Mouse (Mus musculus) lung, adult 18-20 months (tissue): ENCODE measurements around the gene Ppp4r1.
A peak's percentile ranks its signal among the peaks of the same experiment; 100 is the strongest.

Experiments used
- DNase-seq, 2 experiments: peaks; one replicate each; pipeline ENCODE4 v3.0.0; 2022; ENCODE audit warnings: mixed read lengths in 2 of 2

Ppp4r1 gene

DNA sequence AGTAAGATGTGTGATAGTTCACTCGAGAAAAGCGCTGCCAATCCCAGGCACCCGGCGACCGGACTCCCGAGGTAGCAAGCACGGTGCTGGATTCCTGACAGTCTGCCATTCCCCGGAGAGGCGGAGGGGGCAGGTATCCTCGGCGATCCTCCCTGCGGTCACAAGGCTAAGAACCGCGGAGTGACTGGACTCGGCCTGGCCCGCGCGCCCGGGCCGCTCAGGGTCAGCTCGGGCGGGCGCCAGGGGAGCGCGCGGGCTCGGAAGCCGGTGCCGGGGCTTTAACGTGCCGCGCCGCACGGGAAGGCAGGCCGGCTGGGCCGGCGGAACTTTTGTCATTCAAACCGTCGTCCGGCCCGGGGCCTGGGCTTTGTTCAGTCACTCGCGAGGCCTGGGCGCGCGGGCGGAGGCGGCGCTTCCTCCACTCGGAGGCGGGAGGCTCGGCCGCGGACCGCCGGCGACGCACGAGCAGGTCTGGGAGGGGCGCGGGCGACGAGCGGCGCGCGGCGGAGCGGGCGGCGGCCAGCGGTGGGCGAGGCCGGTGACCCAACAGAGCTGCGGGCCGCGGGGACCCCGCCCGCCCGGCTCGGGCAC, at the start of gene Ppp4r1:
Gene Ppp4r1 (plus strand): TSS at position 23 of the 591 bp plus-strand sequence.
- peak; percentile 86 to 89 for DNase-seq

GRCm38 (mm10) chr17:65732666-65733065, 49.7 kb upstream of the Ppp4r1 start:
- no peak for DNase-seq

DNA sequence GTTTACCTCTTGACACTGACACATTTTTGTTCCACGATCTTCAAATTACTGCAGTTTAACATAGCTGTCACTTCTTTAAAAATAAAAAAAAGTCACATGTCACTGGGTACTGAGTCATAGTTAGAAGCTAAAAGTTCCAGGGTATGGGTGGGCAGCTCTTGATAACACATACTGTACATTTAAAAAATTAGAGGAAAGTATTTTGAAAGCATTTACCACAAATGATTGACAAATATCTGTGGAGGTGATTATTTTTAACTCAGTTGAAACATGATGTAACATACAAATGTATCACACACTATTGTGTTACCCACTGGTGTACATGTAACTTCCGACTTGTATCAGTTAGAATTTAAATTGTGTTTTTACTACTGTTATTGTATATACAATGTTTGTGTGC, 47.3 kb upstream of the Ppp4r1 start:
- no peak for DNase-seq

DNA sequence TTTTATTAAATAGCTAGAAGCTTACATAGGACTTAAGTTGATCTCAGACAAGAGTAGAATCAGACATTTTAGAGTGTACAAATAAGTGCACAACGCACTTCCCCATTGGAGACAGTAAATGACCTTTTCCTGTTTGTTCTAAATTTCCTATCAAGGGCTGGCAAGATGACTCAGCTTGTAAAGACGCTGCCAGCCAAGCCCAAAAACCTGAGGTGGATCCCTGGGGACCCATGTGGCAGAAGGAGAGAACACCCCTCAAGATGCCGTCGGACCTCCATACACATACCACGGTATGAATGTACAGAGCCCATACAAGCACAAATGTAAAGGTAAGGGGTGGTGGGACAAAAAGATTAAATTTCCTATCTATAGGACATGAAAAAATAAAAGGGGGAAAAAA, 45.2 kb upstream of the Ppp4r1 start:
- DNase-seq, result no peak

- peak; percentile 11 to 34 for DNase-seq
Observed at GRCm38 (mm10) chr17:65737622-65738021, 44.8 kb upstream of the Ppp4r1 start.

- no peak for DNase-seq
Observed at GRCm38 (mm10) chr17:65739874-65740725, 42.3 kb upstream of the Ppp4r1 start.

GRCm38 (mm10) chr17:65741565-65741964, 40.8 kb upstream of the Ppp4r1 start:
- DNase-seq, result no peak

- no peak for DNase-seq
Observed at GRCm38 (mm10) chr17:65742245-65742905, 40.0 kb upstream of the Ppp4r1 start.

DNA sequence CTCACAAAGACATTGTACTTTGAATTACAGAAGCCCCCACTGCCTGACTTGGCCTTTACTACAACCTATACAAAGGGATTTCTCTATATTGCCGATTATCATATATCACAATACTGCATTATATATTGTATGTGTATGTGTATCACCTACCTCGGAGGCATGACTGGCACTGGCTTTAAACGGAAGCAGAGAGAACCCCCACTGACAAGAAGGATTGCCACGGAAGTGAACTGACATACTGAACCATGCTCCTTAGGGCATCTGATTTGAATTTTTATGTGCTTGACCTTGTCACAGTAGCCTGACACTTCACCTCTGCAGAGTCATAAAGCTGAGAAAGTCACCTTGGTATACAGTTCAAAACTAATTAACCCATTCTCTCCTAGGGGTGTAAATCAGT, 39.4 kb upstream of the Ppp4r1 start:
- DNase-seq, result no peak

DNA sequence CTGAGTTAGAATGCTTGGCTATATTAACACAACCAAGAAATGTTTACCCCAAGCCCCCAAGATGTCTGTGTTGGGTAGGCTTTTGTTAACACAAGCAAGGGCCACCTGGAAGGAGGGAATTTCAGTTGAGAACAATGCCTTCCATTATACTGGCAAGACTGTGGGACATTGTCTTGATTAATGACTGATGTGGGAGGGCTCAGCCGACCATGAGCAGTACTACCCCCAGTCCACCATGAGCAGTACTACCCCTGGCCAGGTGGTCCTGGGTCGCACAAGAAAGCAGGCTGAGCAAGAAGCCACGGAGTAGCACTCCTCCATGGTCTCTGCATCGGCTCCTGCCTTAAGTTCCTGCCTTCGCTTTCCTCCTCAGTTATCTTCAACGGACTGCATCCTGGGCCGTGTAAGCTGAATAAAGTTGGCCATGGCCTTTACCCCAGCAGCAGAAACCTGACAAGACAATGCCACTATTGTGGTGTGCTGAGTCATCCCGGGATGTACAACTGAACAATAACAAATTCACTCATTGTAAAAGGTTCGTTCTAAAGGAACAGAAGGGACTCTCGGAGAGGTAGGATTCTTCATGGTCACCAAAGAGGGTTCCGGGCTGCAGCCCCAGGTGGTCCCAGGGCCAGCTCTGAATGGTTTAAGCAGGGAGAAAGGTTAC, 38.6 kb upstream of the Ppp4r1 start:
- DNase-seq, result no peak

DNA sequence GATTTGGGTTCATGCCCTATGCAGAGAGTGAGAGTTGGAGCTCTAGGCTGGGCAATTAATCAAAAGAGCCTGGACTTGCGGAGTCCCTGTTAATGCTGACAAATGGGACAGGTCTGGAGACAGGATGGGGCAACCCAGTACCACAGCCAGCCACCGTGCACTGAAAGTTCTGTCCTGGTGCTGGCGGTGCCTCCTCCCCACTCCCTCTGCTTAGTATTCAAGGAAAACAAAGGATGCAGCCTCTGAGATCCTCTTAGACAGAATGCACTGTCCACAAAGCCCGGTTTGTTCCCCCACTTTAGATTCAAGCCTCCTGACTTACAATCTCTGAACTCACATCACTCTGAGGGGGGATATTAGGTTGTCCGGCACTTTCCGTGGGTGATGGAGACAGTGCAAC, 36.1 kb upstream of the Ppp4r1 start:
- no peak for DNase-seq

DNA sequence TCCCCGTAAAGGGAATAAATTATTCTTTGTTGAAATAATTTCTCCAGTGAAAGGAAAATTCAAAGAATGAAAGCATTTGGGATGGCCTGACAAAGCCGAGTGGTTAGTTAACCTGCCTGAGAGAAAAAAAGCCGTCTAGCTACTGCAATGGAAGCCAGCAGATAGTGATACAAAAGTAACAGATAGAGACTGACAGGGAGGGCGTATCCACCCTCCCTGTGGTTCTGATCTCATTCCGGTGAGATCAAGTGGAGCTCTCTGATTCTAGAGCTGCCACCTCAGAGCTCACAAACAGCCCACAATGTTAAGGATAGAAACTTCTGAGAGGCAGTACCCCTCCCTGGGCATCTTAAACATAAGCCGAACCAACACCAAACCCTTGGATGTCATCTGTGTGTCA, 33.4 kb upstream of the Ppp4r1 start:
- DNase-seq, result no peak

GRCm38 (mm10) chr17:65749803-65750202, 32.6 kb upstream of the Ppp4r1 start:
- DNase-seq, result no peak

GRCm38 (mm10) chr17:65750301-65750700, 32.1 kb upstream of the Ppp4r1 start:
- DNase-seq, result no peak

- DNase-seq, result no peak
Observed at GRCm38 (mm10) chr17:65753130-65753529, 29.2 kb upstream of the Ppp4r1 start.

- DNase-seq, result no peak
Observed at GRCm38 (mm10) chr17:65755857-65756256, 26.5 kb upstream of the Ppp4r1 start.

GRCm38 (mm10) chr17:65757150-65757549, 25.2 kb upstream of the Ppp4r1 start:
- no peak for DNase-seq

GRCm38 (mm10) chr17:65763221-65763620, 19.2 kb upstream of the Ppp4r1 start:
- DNase-seq, result no peak

DNA sequence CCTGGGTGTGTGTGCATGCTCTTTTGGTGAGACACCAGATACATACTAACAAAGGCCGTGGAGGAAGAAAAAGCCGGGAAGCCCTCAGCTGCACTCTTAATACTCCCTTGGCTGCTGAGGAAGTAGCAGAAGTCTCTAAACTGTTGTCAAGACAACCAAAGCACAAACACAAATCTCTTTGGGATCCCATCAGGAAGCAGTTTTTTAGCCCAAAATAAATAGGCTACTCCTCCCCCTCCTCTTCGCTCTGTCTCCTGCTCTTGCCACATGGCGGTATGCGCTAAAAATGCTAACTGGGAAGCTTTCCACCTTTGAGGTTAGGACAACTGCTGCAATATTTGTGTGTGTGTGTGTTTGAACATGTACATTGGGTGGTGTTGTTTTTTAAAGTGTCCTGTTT, 13.9 kb upstream of the Ppp4r1 start:
- peak; percentile 31 to 32 for DNase-seq

DNA sequence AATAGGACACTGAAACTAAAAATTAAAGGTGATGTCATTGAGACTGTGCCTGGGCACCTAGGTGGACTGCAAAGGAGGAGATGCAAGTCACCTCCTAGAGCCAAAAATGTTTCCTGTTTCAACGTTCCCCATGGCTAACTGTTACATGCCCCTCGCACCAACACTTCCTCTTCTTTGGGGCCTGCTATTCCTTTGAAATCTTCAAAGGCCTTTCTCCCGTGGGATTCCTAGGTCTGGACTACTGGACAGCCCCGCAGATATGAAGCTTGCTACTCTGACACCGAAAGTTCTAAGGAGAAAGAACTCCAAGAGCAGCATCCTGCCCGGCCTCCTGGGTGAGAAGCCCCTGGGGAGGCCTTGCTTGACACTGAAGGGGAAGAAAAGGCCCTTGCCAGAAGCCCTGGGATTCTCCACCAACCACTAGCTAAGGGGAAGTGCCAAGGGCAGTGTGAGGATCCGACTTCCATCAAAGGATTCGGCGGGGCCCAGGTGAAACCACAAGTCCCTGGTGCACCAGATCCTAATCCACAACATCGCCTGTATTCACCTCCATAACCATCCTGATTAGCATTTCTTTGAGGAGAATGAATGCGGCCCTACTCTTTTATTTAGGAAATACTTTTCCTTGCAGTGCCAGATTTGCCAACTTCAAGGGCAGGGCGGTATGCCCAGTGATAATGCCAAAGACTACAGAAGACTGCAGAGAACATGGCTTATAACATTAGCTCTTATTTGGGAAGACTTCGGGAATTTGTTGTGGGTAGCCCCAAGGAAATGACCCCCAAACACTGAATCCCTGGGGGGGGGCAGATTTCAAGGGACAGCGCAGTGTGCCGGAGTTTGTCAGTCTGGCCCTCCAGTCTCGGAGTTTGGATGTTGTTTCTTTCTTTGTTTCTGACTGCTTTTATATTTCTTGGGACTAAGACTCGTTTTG, 11.1 kb upstream of the Ppp4r1 start:
- DNase-seq, result peak in 1 of 2 experiments; percentile 17

DNA sequence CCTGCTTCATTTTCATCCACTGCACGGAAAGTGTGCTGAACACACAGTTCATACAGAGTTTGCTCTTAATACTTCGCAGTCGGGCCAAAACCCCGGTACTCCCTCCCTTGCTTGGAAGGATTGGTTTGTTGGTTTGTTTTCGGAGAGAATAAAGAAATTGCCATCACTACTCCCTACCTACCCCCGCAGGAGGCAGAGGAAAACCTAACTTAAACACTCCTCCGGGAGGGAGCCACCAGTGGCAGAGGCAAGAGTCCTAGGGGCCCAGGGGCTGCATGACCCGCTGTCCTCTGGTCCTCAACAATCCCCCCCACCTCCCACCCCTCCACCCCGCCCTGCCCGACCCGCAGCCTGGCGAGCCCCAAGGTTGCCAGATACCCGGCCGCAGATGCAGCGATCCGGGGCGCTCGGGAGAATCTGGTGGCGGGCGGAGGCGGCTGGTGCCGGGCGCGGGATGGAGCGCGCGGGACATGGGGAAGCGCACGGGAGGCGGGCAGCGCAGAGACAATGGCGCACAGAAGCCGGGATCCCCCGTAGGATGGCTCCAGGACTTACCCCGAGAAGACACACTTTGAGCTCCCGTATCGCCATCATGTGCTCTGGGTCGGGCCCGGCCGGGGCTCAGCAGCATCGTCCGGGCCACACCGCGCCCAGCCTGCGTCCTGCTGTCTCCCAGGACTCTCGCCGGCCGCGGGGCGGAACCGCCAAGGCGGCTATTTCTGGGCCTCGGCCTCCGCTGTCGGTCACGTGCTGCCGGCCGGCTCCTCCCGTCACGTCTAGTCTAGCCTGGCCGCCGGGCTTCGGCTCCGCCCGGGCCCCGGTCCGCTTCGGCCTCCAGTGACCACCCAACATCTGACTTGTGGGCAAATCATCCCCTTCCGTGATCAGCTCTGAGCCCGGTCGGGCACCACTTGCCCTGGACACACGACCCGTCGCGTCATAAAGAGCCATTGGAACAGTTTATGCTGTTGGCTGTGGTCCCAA, 10.1 kb upstream of the Ppp4r1 start, which contains the start of gene Rab31:
Gene Rab31 (minus strand): TSS at position 802 of the 984 bp plus-strand sequence.
- peak; percentile 88 to 90 for DNase-seq
